Comparison of ENCODE assay signal across 12 mouse cellular contexts in genomic region chr10:114808799-114809198, GRCm38 (mm10). TPM values are rescaled to one million over a fixed set of nuclear protein-coding genes. Genes with fewer than 3 reads are reported as not detected.
"Had no signal": no experiment of that assay in that cellular context is flagged by ENCODE, and none has a peak within 500 bp of the region (broad histone marks: within the 10 kb centered on the region; RNA-seq: fewer than 3 reads in every experiment).

No protein-coding gene starts in this region.

- H3K4me1 ChIP-seq: limb, embryonic 13.5 days; liver, embryonic 12.5 days; midbrain, embryonic 12.5 days had no signal

- H3K4me3 ChIP-seq: limb, embryonic 13.5 days; liver, embryonic 12.5 days; midbrain, embryonic 12.5 days had no signal

- H3K36me3 ChIP-seq: limb, embryonic 13.5 days; liver, embryonic 12.5 days; midbrain, embryonic 12.5 days had no signal

- ATAC-seq: liver, embryonic 12.5 days had no signal

- H3K27ac ChIP-seq: limb, embryonic 13.5 days; liver, embryonic 12.5 days; midbrain, embryonic 12.5 days had no signal

- H3K9ac ChIP-seq: limb, embryonic 13.5 days; liver, embryonic 12.5 days; midbrain, embryonic 12.5 days had no signal

- DNase-seq: kidney, adult 18-20 months; kidney, postnatal 14 days; layer of hippocampus, postnatal 36 days; left cerebral cortex, postnatal 4 days; right cerebral cortex, adult 18-20 months; right cerebral cortex, postnatal 25 days; thymus, postnatal 36 days had no signal

- H3K9me3 ChIP-seq: limb, embryonic 13.5 days; liver, embryonic 12.5 days; midbrain, embryonic 12.5 days had no signal

- H3K4me2 ChIP-seq: limb, embryonic 13.5 days; liver, embryonic 12.5 days; midbrain, embryonic 12.5 days had no signal

- H3K27me3 ChIP-seq: liver, embryonic 12.5 days; midbrain, embryonic 12.5 days had no signal

RNA-seq across cellular contexts. Expression of gene Trhde, which starts 6.7 kb away (rescaled TPM):
- total RNA-seq: megakaryocyte-erythroid progenitor cell, adult 5-6 weeks had no signal
- polyA plus RNA-seq: liver, embryonic 12.5 days; liver, embryonic 16.5 days had no signal
